Mouse (Mus musculus): ENCODE results near the gene Best1.
A peak's percentile ranks its signal among the peaks of the same experiment; 100 is the strongest.

- TF ChIP-seq TAL1 (IDR thresholded peaks at IDR 0.05; ENCODE audit: low read length) (peak; percentile 62), GATA1 (IDR thresholded peaks at IDR 0.05; ENCODE audit: low read length) (peak; percentile 36)
Observed at GRCm38 (mm10) chr19:10016151-10016550, 14.7 kb upstream of the Best1 start.
